Mouse (Mus musculus): ENCODE measurements around the gene Npdc1. TPM values are rescaled to one million over a fixed set of nuclear protein-coding genes. Genes with fewer than 3 reads are reported as not detected.

Npdc1 gene
- polyA plus RNA-seq, 1 experiment from 2014 or later = 53.7 TPM

DNA sequence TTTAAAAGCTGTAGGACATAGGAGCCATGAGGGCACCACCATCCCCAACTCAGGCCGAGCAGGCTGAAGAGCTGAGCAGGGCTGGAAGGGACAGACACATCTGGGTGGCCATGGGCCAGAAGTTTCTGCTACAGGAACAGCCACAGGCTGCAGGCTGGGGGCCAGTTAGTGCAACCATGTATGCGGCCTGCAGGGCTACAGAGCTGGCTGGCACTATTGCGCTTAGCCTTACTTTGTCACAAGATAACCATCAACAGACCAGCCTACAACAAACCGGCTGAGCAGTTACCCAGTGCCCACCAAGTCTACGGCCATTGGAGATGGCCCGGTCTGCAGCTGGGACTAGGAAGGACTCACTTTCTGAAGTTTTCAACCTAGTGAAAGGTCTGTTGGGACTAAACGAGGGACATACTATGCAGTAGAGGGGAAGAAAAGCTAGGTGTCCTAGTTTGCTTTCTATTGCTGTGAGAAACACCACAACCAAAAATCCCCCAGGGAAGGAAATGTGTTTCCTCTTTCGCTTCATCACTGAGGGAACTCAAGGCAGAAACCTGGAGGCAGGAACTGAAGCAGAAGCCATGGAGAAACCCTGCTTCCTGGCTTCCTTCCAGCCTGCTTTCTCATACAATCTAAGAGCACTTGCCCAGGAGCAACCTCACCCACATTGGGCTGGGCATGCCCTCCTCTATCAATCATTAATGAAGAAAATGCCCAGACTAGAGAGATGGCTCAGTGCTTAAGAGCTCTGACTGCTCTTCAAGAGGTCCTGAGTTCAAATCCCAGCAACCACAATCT lies 51.9 kb downstream of the Npdc1 start:
- H3K36me3 ChIP-seq (ENCODE audit: control insufficient read depth, insufficient read depth, low read length) = no peaks in the 10 kb centered on the region
- no peaks in the 10 kb centered on the region for H3K9me3 ChIP-seq (ENCODE audit: control insufficient read depth, low read depth, low read length)
- no peak overlapping the region for H3K9ac ChIP-seq (replicated peaks; ENCODE audit: low read depth, low read length)
- no peak overlapping the region for H3K4me2 ChIP-seq (replicated peaks; ENCODE audit: low read depth, low read length)
- H3K27ac ChIP-seq (ENCODE audit: low read length) = no peak overlapping the region
- no peaks in the 10 kb centered on the region for H3K4me1 ChIP-seq (ENCODE audit: control insufficient read depth, insufficient read depth, low read length)
- no peak for ATAC-seq (ENCODE audit: insufficient number of reproducible peaks, insufficient read depth, low FRiP score, low read depth)
- 82% methylated on average over 8 of the region's 8 CpGs for WGBS
- no peak overlapping the region for H3K4me3 ChIP-seq (ENCODE audit: low read depth, low read length)
- H3K27me3 ChIP-seq (ENCODE audit: control insufficient read depth, insufficient read depth, low read length) = no peaks in the 10 kb centered on the region

DNA sequence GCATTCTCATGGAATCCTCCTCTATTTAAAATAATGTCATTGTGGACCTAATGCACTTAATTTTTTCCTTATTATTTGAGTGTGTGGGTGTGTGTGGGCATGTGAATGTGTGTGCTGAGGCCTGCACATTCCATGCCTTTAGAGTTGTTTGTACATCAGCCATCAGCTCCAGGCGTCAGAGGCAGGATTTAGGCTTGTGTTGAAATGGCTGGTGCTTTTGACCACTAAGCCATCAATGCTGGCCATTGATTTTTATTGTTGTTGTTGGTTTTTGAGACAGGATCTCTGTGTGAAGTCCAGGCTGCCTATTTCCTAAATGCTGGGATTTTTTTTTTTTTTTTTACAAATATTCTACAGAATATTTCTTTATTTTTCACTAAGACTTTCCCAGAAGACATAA lies 53.8 kb downstream of the Npdc1 start:
- H3K4me1 ChIP-seq (ENCODE audit: control insufficient read depth, insufficient read depth, low read length) = no peaks in the 10 kb centered on the region
- H3K27me3 ChIP-seq (ENCODE audit: control insufficient read depth, insufficient read depth, low read length) = no peaks in the 10 kb centered on the region
- no peak overlapping the region for H3K4me3 ChIP-seq (ENCODE audit: low read depth, low read length)
- no peaks in the 10 kb centered on the region; the same call in 1 of the 2 replicates for H3K36me3 ChIP-seq (ENCODE audit: control insufficient read depth, insufficient read depth, low read length)
- no peaks in the 10 kb centered on the region for H3K9me3 ChIP-seq (ENCODE audit: control insufficient read depth, low read depth, low read length)
- no peak overlapping the region for H3K27ac ChIP-seq (ENCODE audit: low read length)
- H3K9ac ChIP-seq (replicated peaks; ENCODE audit: low read depth, low read length) = no peak overlapping the region
- ATAC-seq (ENCODE audit: insufficient number of reproducible peaks, insufficient read depth, low FRiP score, low read depth) = no peak
- 38% methylated on average over 1 of the region's 1 CpGs for WGBS
- H3K4me2 ChIP-seq (replicated peaks; ENCODE audit: low read depth, low read length) = no peak overlapping the region

DNA sequence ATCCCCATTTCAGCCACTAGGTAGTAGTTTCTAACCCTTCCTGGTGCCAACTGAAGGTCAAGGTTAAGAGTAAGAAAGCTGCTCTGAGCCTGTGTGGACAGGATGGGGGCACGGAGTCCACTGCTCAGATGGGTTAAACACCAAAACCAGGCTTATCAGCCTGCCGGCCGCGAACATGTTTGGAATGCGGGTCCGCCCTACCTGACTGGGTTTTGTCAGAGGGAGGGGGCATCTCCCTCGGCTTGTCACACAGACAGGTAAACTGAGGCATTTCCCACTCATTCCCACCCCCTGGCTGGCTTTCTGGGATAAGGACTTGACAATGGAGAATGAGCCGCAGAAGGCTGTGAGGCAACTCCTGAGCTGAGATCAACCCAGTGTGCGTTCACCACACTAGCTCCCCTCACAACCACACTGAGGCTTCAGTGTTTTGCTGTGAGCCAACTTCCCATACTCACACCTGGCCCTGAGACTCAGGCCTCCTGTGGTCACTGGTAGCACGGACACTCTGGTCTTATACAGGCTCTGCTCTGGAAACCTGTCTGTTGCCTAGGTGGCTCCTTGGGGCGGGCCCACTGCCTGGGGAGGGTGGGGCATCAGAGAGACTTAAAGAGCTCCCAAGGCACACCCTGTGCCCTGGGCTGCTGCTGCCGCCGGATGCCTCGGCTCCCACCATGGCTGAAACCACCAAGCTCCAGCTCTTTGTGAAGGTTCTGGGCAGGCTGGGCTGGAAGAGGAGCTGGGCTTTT lies 57.2 kb downstream of the Npdc1 start, which contains the start of gene Clic3:
Gene Clic3 (plus strand): TSS at position 634 of the 749 bp plus-strand sequence.
- no peak within 1 kb of the TSS for H3K9ac ChIP-seq (replicated peaks; ENCODE audit: low read depth, low read length)
- no peak within 1 kb of the TSS for H3K4me3 ChIP-seq (ENCODE audit: low read depth, low read length)
- 50% methylated on average over 14 of the region's 14 CpGs for WGBS

DNA sequence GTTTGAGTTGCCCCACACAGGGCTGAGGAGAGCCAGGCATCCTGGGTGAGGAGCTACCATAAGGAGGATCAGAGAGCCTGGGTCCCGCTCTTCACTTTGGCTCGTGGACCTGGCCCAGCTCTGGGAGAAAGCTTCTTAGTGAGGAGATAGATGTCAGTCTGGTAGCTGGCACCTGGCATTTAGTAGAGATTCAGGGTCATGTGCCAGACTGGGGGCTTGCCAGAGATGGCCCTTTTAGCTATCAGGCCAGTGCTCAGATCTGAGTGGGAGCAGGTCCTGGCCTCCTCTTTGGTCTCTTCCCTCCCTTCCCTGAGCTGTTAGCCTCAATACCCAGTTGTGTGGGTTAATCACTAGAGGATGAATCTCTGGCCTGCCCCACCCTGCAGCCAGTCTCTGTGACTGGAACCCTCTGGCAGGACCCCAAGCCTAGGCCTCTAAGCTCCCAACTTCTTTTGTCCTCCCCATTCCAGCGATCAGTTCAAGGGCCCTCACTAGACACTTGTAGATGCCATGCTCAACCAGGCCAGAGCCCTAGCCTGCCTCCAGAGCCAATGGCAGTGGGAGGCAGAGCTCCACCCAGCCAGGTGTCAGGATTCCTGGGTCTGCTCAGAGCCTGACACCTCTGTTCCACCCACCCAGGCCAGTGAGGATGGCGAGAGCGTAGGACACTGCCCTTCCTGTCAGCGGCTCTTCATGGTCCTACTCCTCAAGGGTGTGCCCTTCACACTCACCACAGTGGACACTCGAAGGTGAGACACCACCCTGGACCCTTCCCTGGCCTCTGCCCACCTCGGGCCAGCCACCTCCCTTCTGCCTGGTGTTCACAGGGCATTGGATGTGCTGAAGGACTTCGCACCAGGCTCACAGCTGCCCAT lies 58.1 kb downstream of the Npdc1 start:
- Histone ChIP-seq H3K4me3 (ENCODE audit: low read depth, low read length) (no peak overlapping the region), H3K4me1 (ENCODE audit: control insufficient read depth, insufficient read depth, low read length) (peaks cover 17% of the 10 kb centered on the region), H3K9ac (replicated peaks; ENCODE audit: low read depth, low read length) (no peak overlapping the region), H3K36me3 (ENCODE audit: control insufficient read depth, insufficient read depth, low read length) (peaks cover 6% of the 10 kb centered on the region), H3K4me2 (replicated peaks; ENCODE audit: low read depth, low read length) (no peak overlapping the region), H3K9me3 (ENCODE audit: control insufficient read depth, low read depth, low read length) (no peaks in the 10 kb centered on the region), H3K27me3 (ENCODE audit: control insufficient read depth, insufficient read depth, low read length) (no peaks in the 10 kb centered on the region), H3K27ac (ENCODE audit: low read length) (no peak overlapping the region)
- 80% methylated on average over 9 of the region's 9 CpGs for WGBS
- ATAC-seq (ENCODE audit: insufficient number of reproducible peaks, insufficient read depth, low FRiP score, low read depth) = no peak

More for the DNA sequence above, 57.2 kb downstream of the Npdc1 start, which contains the start of gene Clic3:
- Histone ChIP-seq H3K4me2 (replicated peaks; ENCODE audit: low read depth, low read length) (no peak within 1 kb of the TSS), H3K27me3 (ENCODE audit: control insufficient read depth, insufficient read depth, low read length) (no peaks in the 10 kb centered on the region), H3K4me1 (ENCODE audit: control insufficient read depth, insufficient read depth, low read length) (peaks cover 14% of the 10 kb centered on the region), H3K36me3 (ENCODE audit: control insufficient read depth, insufficient read depth, low read length) (peaks cover 6% of the 10 kb centered on the region), H3K27ac (ENCODE audit: low read length) (no peak within 1 kb of the TSS), H3K9me3 (ENCODE audit: control insufficient read depth, low read depth, low read length) (no peaks in the 10 kb centered on the region)
- ATAC-seq (ENCODE audit: insufficient number of reproducible peaks, insufficient read depth, low FRiP score, low read depth) = no peak

DNA sequence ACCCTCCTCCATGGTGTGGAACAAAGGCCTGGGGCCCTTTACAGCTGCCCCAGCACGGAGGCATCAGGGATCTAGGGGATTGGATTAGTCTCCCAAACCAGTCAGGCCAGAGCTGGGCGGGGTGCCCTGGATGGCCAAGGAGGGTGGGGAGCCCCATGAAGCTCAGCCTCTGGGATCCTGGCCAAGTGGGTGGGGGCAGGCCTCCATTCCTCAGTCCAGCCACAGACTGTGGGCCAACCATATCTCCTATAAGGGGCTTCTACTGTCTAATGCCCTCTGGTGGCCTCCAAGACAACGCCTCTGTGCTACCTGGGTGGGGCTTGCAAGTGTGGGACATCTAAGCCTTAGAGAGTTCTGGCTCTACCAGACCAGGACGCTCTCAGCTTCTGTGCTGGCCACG lies 59.8 kb downstream of the Npdc1 start:
- Histone ChIP-seq H3K27ac (ENCODE audit: low read length) (no peak overlapping the region), H3K9me3 (ENCODE audit: control insufficient read depth, low read depth, low read length) (no peaks in the 10 kb centered on the region), H3K36me3 (ENCODE audit: control insufficient read depth, insufficient read depth, low read length) (peaks cover 6% of the 10 kb centered on the region), H3K27me3 (ENCODE audit: control insufficient read depth, insufficient read depth, low read length) (no peaks in the 10 kb centered on the region), H3K4me2 (replicated peaks; ENCODE audit: low read depth, low read length) (no peak overlapping the region), H3K9ac (replicated peaks; ENCODE audit: low read depth, low read length) (no peak overlapping the region), H3K4me1 (ENCODE audit: control insufficient read depth, insufficient read depth, low read length) (peaks cover 17% of the 10 kb centered on the region), H3K4me3 (ENCODE audit: low read depth, low read length) (no peak overlapping the region)
- 58% methylated on average over 5 of the region's 5 CpGs for WGBS
- ATAC-seq (ENCODE audit: insufficient number of reproducible peaks, insufficient read depth, low FRiP score, low read depth) = peak; percentile 42

Small RNA genes within 50 kb of the gene (microRNA-seq; reads per million reads assigned to microRNA genes)
- not detected for gene Mir3087

Other genes with a start within 250 kb of the Npdc1 start
- 8.0 and 8.9 TPM in 2 replicates for gene Nrarp, start 218.6 kb upstream of the Npdc1 start, polyA plus RNA-seq (2014; fragmentation: Nextera tagmentation; extraction: Ambion mirVana)
- 12.8 and 15.8 TPM in 2 replicates for gene Tor4a, start 202.5 kb upstream of the Npdc1 start, polyA plus RNA-seq (2014; fragmentation: Nextera tagmentation; extraction: Ambion mirVana)
- 102 TPM in 2 replicates for gene Nelfb, start 187.9 kb upstream of the Npdc1 start, polyA plus RNA-seq (2014; fragmentation: Nextera tagmentation; extraction: Ambion mirVana)
- gene Stpg3, start 184.7 kb upstream of the Npdc1 start, polyA plus RNA-seq (2014; fragmentation: Nextera tagmentation; extraction: Ambion mirVana) = not detected in 2 replicates
- gene Fam166a, start 180.6 kb upstream of the Npdc1 start, polyA plus RNA-seq (2014; fragmentation: Nextera tagmentation; extraction: Ambion mirVana) = not detected in 2 replicates
- 512 and 519 TPM in 2 replicates for gene Tubb4b, start 174.6 kb upstream of the Npdc1 start, polyA plus RNA-seq (2014; fragmentation: Nextera tagmentation; extraction: Ambion mirVana)
- 0.14 TPM in 1 of 2 replicates, not detected in the other for gene Slc34a3, start 165.0 kb upstream of the Npdc1 start, polyA plus RNA-seq (2014; fragmentation: Nextera tagmentation; extraction: Ambion mirVana)
- not detected in 2 replicates for gene Rnf224, start 162.6 kb upstream of the Npdc1 start, polyA plus RNA-seq (2014; fragmentation: Nextera tagmentation; extraction: Ambion mirVana)
- gene Rnf208, start 157.1 kb upstream of the Npdc1 start, polyA plus RNA-seq (2014; fragmentation: Nextera tagmentation; extraction: Ambion mirVana) = 10.9 and 11.9 TPM in 2 replicates
- 0.49 and 1.0 TPM in 2 replicates for gene Cysrt1, start 156.9 kb upstream of the Npdc1 start, polyA plus RNA-seq (2014; fragmentation: Nextera tagmentation; extraction: Ambion mirVana)
- 5.9 and 8.5 TPM in 2 replicates for gene AL732309.1, start 152.5 kb upstream of the Npdc1 start, polyA plus RNA-seq (2014; fragmentation: Nextera tagmentation; extraction: Ambion mirVana)
- gene Tmem203, start 143.9 kb upstream of the Npdc1 start, polyA plus RNA-seq (2014; fragmentation: Nextera tagmentation; extraction: Ambion mirVana) = 14.7 and 16.8 TPM in 2 replicates
- 6.2 and 8.5 TPM in 2 replicates for gene Tprn, start 136.7 kb upstream of the Npdc1 start, polyA plus RNA-seq (2014; fragmentation: Nextera tagmentation; extraction: Ambion mirVana)
- gene Ssna1, start 126.9 kb upstream of the Npdc1 start, polyA plus RNA-seq (2014; fragmentation: Nextera tagmentation; extraction: Ambion mirVana) = 241 and 246 TPM in 2 replicates
- gene Anapc2, start 126.9 kb upstream of the Npdc1 start, polyA plus RNA-seq (2014; fragmentation: Nextera tagmentation; extraction: Ambion mirVana) = 108 and 116 TPM in 2 replicates
- gene Tmem210, start 111.2 kb upstream of the Npdc1 start, polyA plus RNA-seq (2014; fragmentation: Nextera tagmentation; extraction: Ambion mirVana) = not detected in 2 replicates
- 1.9 and 3.4 TPM in 2 replicates for gene Lrrc26, start 109.4 kb upstream of the Npdc1 start, polyA plus RNA-seq (2014; fragmentation: Nextera tagmentation; extraction: Ambion mirVana)
- gene Grin1, start 80.2 kb upstream of the Npdc1 start, polyA plus RNA-seq (2014; fragmentation: Nextera tagmentation; extraction: Ambion mirVana) = 1.8 and 3.2 TPM in 2 replicates
- 98.7 and 111 TPM in 2 replicates for gene Man1b1, start 67.0 kb upstream of the Npdc1 start, polyA plus RNA-seq (2014; fragmentation: Nextera tagmentation; extraction: Ambion mirVana)
- gene Dpp7, start 43.0 kb upstream of the Npdc1 start, polyA plus RNA-seq (2014; fragmentation: Nextera tagmentation; extraction: Ambion mirVana) = 16.8 and 19.5 TPM in 2 replicates
- 21.9 and 27.2 TPM in 2 replicates for gene Uap1l1, start 33.7 kb upstream of the Npdc1 start, polyA plus RNA-seq (2014; fragmentation: Nextera tagmentation; extraction: Ambion mirVana)
- gene Sapcd2, start 27.0 kb upstream of the Npdc1 start, polyA plus RNA-seq (2014; fragmentation: Nextera tagmentation; extraction: Ambion mirVana) = 31.3 and 36.4 TPM in 2 replicates
- 8.0 and 9.0 TPM in 2 replicates for gene Entpd2, start 3.5 kb upstream of the Npdc1 start, polyA plus RNA-seq (2014; fragmentation: Nextera tagmentation; extraction: Ambion mirVana)
- gene Fut7, start 23.9 kb downstream of the Npdc1 start, polyA plus RNA-seq (2014; fragmentation: Nextera tagmentation; extraction: Ambion mirVana) = 0.12 TPM in 1 of 2 replicates, not detected in the other
- gene Abca2, start 29.4 kb downstream of the Npdc1 start, polyA plus RNA-seq (2014; fragmentation: Nextera tagmentation; extraction: Ambion mirVana) = 5.4 and 6.4 TPM in 2 replicates
- 7.2 and 9.0 TPM in 2 replicates for gene Clic3, start 57.5 kb downstream of the Npdc1 start, polyA plus RNA-seq (2014; fragmentation: Nextera tagmentation; extraction: Ambion mirVana)
- gene Paxx, start 61.7 kb downstream of the Npdc1 start, polyA plus RNA-seq (2014; fragmentation: Nextera tagmentation; extraction: Ambion mirVana) = 30.3 and 34.2 TPM in 2 replicates
- 5.3 and 6.4 TPM in 2 replicates for gene Ptgds, start 70.7 kb downstream of the Npdc1 start, polyA plus RNA-seq (2014; fragmentation: Nextera tagmentation; extraction: Ambion mirVana)
- not detected in 2 replicates for gene Lcn12, start 94.6 kb downstream of the Npdc1 start, polyA plus RNA-seq (2014; fragmentation: Nextera tagmentation; extraction: Ambion mirVana)
- 77.5 and 79.3 TPM in 2 replicates for gene Fbxw5, start 101.4 kb downstream of the Npdc1 start, polyA plus RNA-seq (2014; fragmentation: Nextera tagmentation; extraction: Ambion mirVana)
- 4.8 and 7.4 TPM in 2 replicates for gene C8g, start 102.4 kb downstream of the Npdc1 start, polyA plus RNA-seq (2014; fragmentation: Nextera tagmentation; extraction: Ambion mirVana)
- gene Traf2, start 147.6 kb downstream of the Npdc1 start, polyA plus RNA-seq (2014; fragmentation: Nextera tagmentation; extraction: Ambion mirVana) = 30.5 and 33.2 TPM in 2 replicates
- 342 and 346 TPM in 2 replicates for gene Edf1, start 158.5 kb downstream of the Npdc1 start, polyA plus RNA-seq (2014; fragmentation: Nextera tagmentation; extraction: Ambion mirVana)
- gene Mamdc4, start 175.5 kb downstream of the Npdc1 start, polyA plus RNA-seq (2014; fragmentation: Nextera tagmentation; extraction: Ambion mirVana) = 3.6 and 5.5 TPM in 2 replicates
- gene Phpt1, start 175.9 kb downstream of the Npdc1 start, polyA plus RNA-seq (2014; fragmentation: Nextera tagmentation; extraction: Ambion mirVana) = 225 and 231 TPM in 2 replicates
- 0.70 and 1.3 TPM in 2 replicates for gene Ajm1, start 182.4 kb downstream of the Npdc1 start, polyA plus RNA-seq (2014; fragmentation: Nextera tagmentation; extraction: Ambion mirVana)
- 67.2 and 69.0 TPM in 2 replicates for gene Rabl6, start 209.2 kb downstream of the Npdc1 start, polyA plus RNA-seq (2014; fragmentation: Nextera tagmentation; extraction: Ambion mirVana)
- 0.19 and 0.24 TPM in 2 replicates for gene Ccdc183, start 218.3 kb downstream of the Npdc1 start, polyA plus RNA-seq (2014; fragmentation: Nextera tagmentation; extraction: Ambion mirVana)
- 25.5 and 26.3 TPM in 2 replicates for gene Tmem141, start 222.7 kb downstream of the Npdc1 start, polyA plus RNA-seq (2014; fragmentation: Nextera tagmentation; extraction: Ambion mirVana)
- gene Fcna, start 228.7 kb downstream of the Npdc1 start, polyA plus RNA-seq (2014; fragmentation: Nextera tagmentation; extraction: Ambion mirVana) = 0.98 and 1.4 TPM in 2 replicates